Mouse (Mus musculus): Measurements from ENCODE around the gene Cldn34d.

The Cldn34d gene

DNA sequence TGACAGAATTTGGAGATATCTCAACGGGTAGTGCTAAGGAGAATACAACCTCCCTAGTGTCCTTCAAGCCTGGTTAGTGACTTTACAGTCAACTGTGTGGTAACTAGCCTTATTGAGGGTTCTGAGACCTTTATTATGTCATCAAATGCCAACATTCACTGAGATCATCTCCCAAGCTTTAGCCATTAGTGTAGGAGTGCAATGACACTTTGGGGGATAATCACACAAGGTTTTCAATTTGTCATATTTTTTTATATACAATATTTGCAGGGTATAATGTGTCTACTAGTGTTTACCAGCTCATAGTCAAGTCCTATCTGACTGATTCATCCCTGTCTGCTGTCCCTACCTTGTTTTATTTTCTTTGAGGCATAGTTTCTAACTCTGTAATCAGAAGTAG lies at the start of gene Cldn34d:
Gene Cldn34d, minus strand, starts transcription at position 101 of the 400 bp plus-strand sequence.
- no peak for DNase-seq

DNA sequence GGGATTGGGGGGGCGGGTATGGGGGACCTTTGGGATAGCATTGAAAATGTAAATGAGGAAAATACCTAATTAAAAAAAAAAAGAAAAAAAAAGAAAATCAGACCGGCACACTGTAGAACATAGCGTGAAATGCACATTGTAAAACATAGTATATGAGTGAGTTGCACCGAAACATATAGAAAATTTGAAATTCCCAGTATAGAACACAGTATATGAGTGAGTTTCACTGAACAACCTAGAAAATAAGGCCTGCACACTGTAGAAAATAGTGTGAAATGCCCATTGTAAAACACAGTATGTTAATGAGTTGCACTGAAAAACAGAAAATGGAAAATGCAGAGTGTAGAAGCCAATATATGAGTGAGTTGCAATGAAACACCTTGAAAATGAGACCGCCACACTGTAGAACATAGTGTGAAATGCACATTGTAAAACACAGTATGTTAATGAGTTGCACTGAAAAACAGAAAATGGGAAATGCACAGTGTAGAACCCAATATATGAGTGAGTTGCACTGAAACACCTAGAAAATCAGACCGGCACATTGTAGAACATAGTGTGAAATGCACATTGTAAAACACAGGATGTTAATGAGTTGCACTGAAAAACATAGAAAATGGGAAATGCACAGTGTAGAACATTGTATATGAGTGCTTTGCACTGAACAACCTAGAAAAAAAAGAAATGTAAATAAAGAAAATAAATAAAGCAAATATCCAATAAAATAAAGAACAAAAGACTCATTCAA lies 4.1 kb downstream of the Cldn34d start:
- peak; percentile 2 for DNase-seq

Measured in right cerebral cortex, postnatal 4 days (tissue).